Mouse (Mus musculus): ENCODE data around the gene Plxdc2.
A peak's percentile ranks its signal among the peaks of the same experiment; 100 is the strongest.

The Plxdc2 gene

GRCm38 (mm10) chr2:16356106-16356818, at the start of gene Plxdc2:
TSS of gene Plxdc2 (plus strand) at chr2:16356304.
- peak; percentile 21 to 22 for DNase-seq (ENCODE audit: low spot score in 2 of 2)

GRCm38 (mm10) chr2:16310387-16310786, 45.7 kb upstream of the Plxdc2 start:
- DNase-seq (ENCODE audit: low spot score in 2 of 2): no peak

GRCm38 (mm10) chr2:16312400-16313070, 43.6 kb upstream of the Plxdc2 start:
- DNase-seq (ENCODE audit: low spot score in 2 of 2): no peak

- no peak for DNase-seq (ENCODE audit: low spot score in 2 of 2)
Measured at GRCm38 (mm10) chr2:16335194-16335781, 20.8 kb upstream of the Plxdc2 start.

- DNase-seq (ENCODE audit: low spot score in 2 of 2): no peak
Measured at GRCm38 (mm10) chr2:16344564-16344963, 11.5 kb upstream of the Plxdc2 start.

- no peak for DNase-seq (ENCODE audit: low spot score in 2 of 2)
Measured at GRCm38 (mm10) chr2:16351106-16351505, 5.0 kb upstream of the Plxdc2 start.

GRCm38 (mm10) chr2:16355611-16356105, 446 bp upstream of the Plxdc2 start:
- DNase-seq (ENCODE audit: low spot score in 2 of 2): peak; percentile 24 to 26

GRCm38 (mm10) chr2:16356921-16357837, 1.1 kb downstream of the Plxdc2 start:
- no peak for DNase-seq (ENCODE audit: low spot score in 2 of 2)

GRCm38 (mm10) chr2:16357946-16358345, 1.8 kb downstream of the Plxdc2 start:
- DNase-seq (ENCODE audit: low spot score in 2 of 2): no peak

- DNase-seq (ENCODE audit: low spot score in 2 of 2): peak in 1 of 2 experiments; percentile 8
Measured at GRCm38 (mm10) chr2:16359341-16359928, 3.3 kb downstream of the Plxdc2 start.

GRCm38 (mm10) chr2:16364749-16365148, 8.6 kb downstream of the Plxdc2 start:
- no peak for DNase-seq (ENCODE audit: low spot score in 2 of 2)

GRCm38 (mm10) chr2:16365830-16366401, 9.8 kb downstream of the Plxdc2 start:
- no peak for DNase-seq (ENCODE audit: low spot score in 2 of 2)

GRCm38 (mm10) chr2:16370419-16370818, 14.3 kb downstream of the Plxdc2 start:
- DNase-seq (ENCODE audit: low spot score in 2 of 2): no peak

- no peak for DNase-seq (ENCODE audit: low spot score in 2 of 2)
Measured at GRCm38 (mm10) chr2:16374288-16374687, 18.2 kb downstream of the Plxdc2 start.

GRCm38 (mm10) chr2:16386206-16386605, 30.1 kb downstream of the Plxdc2 start:
- DNase-seq (ENCODE audit: low spot score in 2 of 2): no peak

GRCm38 (mm10) chr2:16386692-16387091, 30.6 kb downstream of the Plxdc2 start:
- no peak for DNase-seq (ENCODE audit: low spot score in 2 of 2)

GRCm38 (mm10) chr2:16387787-16388186, 31.7 kb downstream of the Plxdc2 start:
- DNase-seq (ENCODE audit: low spot score in 2 of 2): no peak

GRCm38 (mm10) chr2:16397501-16397900, 41.4 kb downstream of the Plxdc2 start:
- DNase-seq (ENCODE audit: low spot score in 2 of 2): no peak

- no peak for DNase-seq (ENCODE audit: low spot score in 2 of 2)
Measured at GRCm38 (mm10) chr2:16398006-16398405, 41.9 kb downstream of the Plxdc2 start.

- no peak for DNase-seq (ENCODE audit: low spot score in 2 of 2)
Measured at GRCm38 (mm10) chr2:16398896-16399295, 42.8 kb downstream of the Plxdc2 start.

GRCm38 (mm10) chr2:16406508-16406907, 50.4 kb downstream of the Plxdc2 start:
- DNase-seq (ENCODE audit: low spot score in 2 of 2): no peak

All from spleen, postnatal 36 days (tissue).